Mouse (Mus musculus) spleen, postnatal 36 days (tissue): ENCODE measurements around the gene Ckap2l.

Experiments
- DNase-seq, 2 experiments: peaks; one replicate each; pipeline ENCODE4 v3.0.0; 2022; ENCODE audit warnings: low spot score in 2 of 2, mixed read lengths in 1 of 2

The Ckap2l gene

GRCm38 (mm10) chr2:129296671-129297588, at the start of gene Ckap2l:
Gene Ckap2l (minus strand): TSS chr2:129297212.
- DNase-seq = peak; percentile 98

GRCm38 (mm10) chr2:129338138-129338621, 41.2 kb upstream of the Ckap2l start:
- peak in 1 of 2 experiments; percentile 18 for DNase-seq

GRCm38 (mm10) chr2:129333471-129333870, 36.5 kb upstream of the Ckap2l start:
- DNase-seq = no peak

GRCm38 (mm10) chr2:129330540-129330939, 33.5 kb upstream of the Ckap2l start:
- peak in 1 of 2 experiments; percentile 8 for DNase-seq

- DNase-seq = no peak
These were observed 33.0 kb upstream of the Ckap2l start for GRCm38 (mm10) chr2:129330024-129330423.

- DNase-seq = no peak
These were observed 31.2 kb upstream of the Ckap2l start for GRCm38 (mm10) chr2:129328238-129328637.

GRCm38 (mm10) chr2:129324216-129324615, 27.2 kb upstream of the Ckap2l start:
- no peak for DNase-seq

GRCm38 (mm10) chr2:129322117-129322635, 25.2 kb upstream of the Ckap2l start:
- no peak for DNase-seq

GRCm38 (mm10) chr2:129320033-129320605, 23.1 kb upstream of the Ckap2l start:
- no peak for DNase-seq

- DNase-seq = peak in 1 of 2 experiments; percentile 18
These were observed 18.8 kb upstream of the Ckap2l start for GRCm38 (mm10) chr2:129315831-129316230.

- DNase-seq = no peak
These were observed 17.9 kb upstream of the Ckap2l start for GRCm38 (mm10) chr2:129314880-129315279.

GRCm38 (mm10) chr2:129313934-129314333, 16.9 kb upstream of the Ckap2l start:
- DNase-seq = peak; percentile 31 to 38

- no peak for DNase-seq
These were observed 12.8 kb upstream of the Ckap2l start, which contains the start of gene Il1a for GRCm38 (mm10) chr2:129309836-129310235. Gene Il1a (minus strand): TSS chr2:129309972.

GRCm38 (mm10) chr2:129306020-129306419, 9.0 kb upstream of the Ckap2l start:
- peak; percentile 35 to 37 for DNase-seq

- peak; percentile 44 to 47 for DNase-seq
These were observed 574 bp upstream of the Ckap2l start for GRCm38 (mm10) chr2:129297589-129297982.

- DNase-seq = no peak
These were observed 926 bp downstream of the Ckap2l start for GRCm38 (mm10) chr2:129296086-129296485.

GRCm38 (mm10) chr2:129295075-129295474, 1.9 kb downstream of the Ckap2l start:
- no peak for DNase-seq

GRCm38 (mm10) chr2:129273823-129274222, 23.2 kb downstream of the Ckap2l start:
- no peak for DNase-seq

GRCm38 (mm10) chr2:129270621-129271020, 26.4 kb downstream of the Ckap2l start:
- no peak for DNase-seq

GRCm38 (mm10) chr2:129269986-129270385, 27.0 kb downstream of the Ckap2l start:
- no peak for DNase-seq

GRCm38 (mm10) chr2:129269161-129269643, 27.8 kb downstream of the Ckap2l start:
- no peak for DNase-seq

- no peak for DNase-seq
These were observed 29.3 kb downstream of the Ckap2l start for GRCm38 (mm10) chr2:129267738-129268137.
